Mouse (Mus musculus): ENCODE results near the gene Fhod1. TPM values are rescaled to one million over a fixed set of nuclear protein-coding genes. Genes with fewer than 3 reads are reported as not detected.
A peak's percentile ranks its signal among the peaks of the same experiment; 100 is the strongest.

Gene Fhod1
- polyA plus RNA-seq, 1 experiment: not detected

GRCm38 (mm10) chr8:105305211-105306145 lies 42.3 kb downstream of the Fhod1 start, which contains the start of gene Elmo3:
Elmo3 (plus strand) TSS chr8:105305601.
- Histone ChIP-seq H3K4me3 (ENCODE audit: insufficient read depth, low read depth, low read length) (peak within 1 kb of the TSS; percentile 31), H3K27ac (ENCODE audit: insufficient read depth, low read depth, low read length) (no peak within 1 kb of the TSS; the same call in 1 of the 2 replicates), H3K4me1 (ENCODE audit: control insufficient read depth, insufficient read depth, low read length) (peaks cover 27% of the 10 kb centered on the region)
- TF ChIP-seq CTCF (IDR thresholded peaks at IDR 0.05; ENCODE audit: insufficient read depth, low read depth, low read length) (no peak), POLR2A (IDR thresholded peaks at IDR 0.05; ENCODE audit: insufficient read depth, low read depth, low read length) (no peak)
- WGBS: 4% methylated on average over 30 of the region's 30 CpGs

GRCm38 (mm10) chr8:105304325-105305210 lies 43.2 kb downstream of the Fhod1 start:
- H3K4me3 ChIP-seq (ENCODE audit: insufficient read depth, low read depth, low read length): no peak overlapping the region
- WGBS: 47% methylated on average over 9 of the region's 9 CpGs
- H3K27ac ChIP-seq (ENCODE audit: insufficient read depth, low read depth, low read length): no peak overlapping the region; the same call in 1 of the 2 replicates
- TF ChIP-seq POLR2A (IDR thresholded peaks at IDR 0.05; ENCODE audit: insufficient read depth, low read depth, low read length) (no peak), CTCF (IDR thresholded peaks at IDR 0.05; ENCODE audit: insufficient read depth, low read depth, low read length) (no peak)
- H3K4me1 ChIP-seq (ENCODE audit: control insufficient read depth, insufficient read depth, low read length): peaks cover 27% of the 10 kb centered on the region

GRCm38 (mm10) chr8:105303874-105304273 lies 43.9 kb downstream of the Fhod1 start:
- Histone ChIP-seq H3K4me1 (ENCODE audit: control insufficient read depth, insufficient read depth, low read length) (peaks cover 28% of the 10 kb centered on the region), H3K4me3 (ENCODE audit: insufficient read depth, low read depth, low read length) (no peak overlapping the region), H3K27ac (ENCODE audit: insufficient read depth, low read depth, low read length) (no peak overlapping the region)
- TF ChIP-seq POLR2A (IDR thresholded peaks at IDR 0.05; ENCODE audit: insufficient read depth, low read depth, low read length) (no peak), CTCF (IDR thresholded peaks at IDR 0.05; ENCODE audit: insufficient read depth, low read depth, low read length) (no peak)
- WGBS: 71% methylated on average over 9 of the region's 9 CpGs

- Histone ChIP-seq H3K4me1 (ENCODE audit: control insufficient read depth, insufficient read depth, low read length) (peaks cover 32% of the 10 kb centered on the region), H3K4me3 (ENCODE audit: insufficient read depth, low read depth, low read length) (no peak overlapping the region), H3K27ac (ENCODE audit: insufficient read depth, low read depth, low read length) (no peak overlapping the region)
- no peak for TF ChIP-seq CTCF (IDR thresholded peaks at IDR 0.05; ENCODE audit: insufficient read depth, low read depth, low read length)
- TF ChIP-seq POLR2A (IDR thresholded peaks at IDR 0.05; ENCODE audit: insufficient read depth, low read depth, low read length): no peak
- 63% methylated on average over 8 of the region's 8 CpGs for WGBS
These were observed 44.4 kb downstream of the Fhod1 start for GRCm38 (mm10) chr8:105303396-105303795.

GRCm38 (mm10) chr8:105299962-105300361 lies 47.8 kb downstream of the Fhod1 start:
- H3K27ac ChIP-seq (ENCODE audit: insufficient read depth, low read depth, low read length): no peak overlapping the region
- H3K4me3 ChIP-seq (ENCODE audit: insufficient read depth, low read depth, low read length): no peak overlapping the region
- TF ChIP-seq CTCF (IDR thresholded peaks at IDR 0.05; ENCODE audit: insufficient read depth, low read depth, low read length) (no peak), POLR2A (IDR thresholded peaks at IDR 0.05; ENCODE audit: insufficient read depth, low read depth, low read length) (no peak)
- WGBS: 94% methylated on average over 8 of the region's 8 CpGs
- peaks cover 21% of the 10 kb centered on the region for H3K4me1 ChIP-seq (ENCODE audit: control insufficient read depth, insufficient read depth, low read length)

GRCm38 (mm10) chr8:105298351-105299252 lies 49.2 kb downstream of the Fhod1 start:
- 44% methylated on average over 18 of the region's 18 CpGs for WGBS

GRCm38 (mm10) chr8:105297511-105298192 lies 50.1 kb downstream of the Fhod1 start, which contains the start of gene E2f4:
E2f4 (plus strand) TSS chr8:105297663.
- TF ChIP-seq CTCF (IDR thresholded peaks at IDR 0.05; ENCODE audit: insufficient read depth, low read depth, low read length): no peak
- TF ChIP-seq POLR2A (IDR thresholded peaks at IDR 0.05; ENCODE audit: insufficient read depth, low read depth, low read length): peak; percentile 90
- 0 out of 2 replicates have a peak within 1 kb of the TSS, but pooled peaks have one; percentile 16 for H3K27ac ChIP-seq (ENCODE audit: insufficient read depth, low read depth, low read length)
- WGBS: under 1% methylated on average over 58 of the region's 58 CpGs
- H3K4me3 ChIP-seq (ENCODE audit: insufficient read depth, low read depth, low read length): peak within 1 kb of the TSS; percentile 85
- H3K4me1 ChIP-seq (ENCODE audit: control insufficient read depth, insufficient read depth, low read length): peaks cover 9% of the 10 kb centered on the region

More at GRCm38 (mm10) chr8:105298351-105299252, 49.2 kb downstream of the Fhod1 start:
- H3K4me1 ChIP-seq (ENCODE audit: control insufficient read depth, insufficient read depth, low read length): peaks cover 11% of the 10 kb centered on the region
- H3K4me3 ChIP-seq (ENCODE audit: insufficient read depth, low read depth, low read length): peak overlapping the region; percentile 85
- TF ChIP-seq CTCF (IDR thresholded peaks at IDR 0.05; ENCODE audit: insufficient read depth, low read depth, low read length): no peak
- TF ChIP-seq POLR2A (IDR thresholded peaks at IDR 0.05; ENCODE audit: insufficient read depth, low read depth, low read length): no peak
- H3K27ac ChIP-seq (ENCODE audit: insufficient read depth, low read depth, low read length): no peak overlapping the region

Measured in olfactory bulb, adult 2 months (tissue).